Mouse (Mus musculus) thymus, postnatal 36 days (tissue): ENCODE measurements at regions not wholly inside any gene's neighbourhood (a gene's known extent, or its start where the extent isn't known, plus 50 kb on each side); places are given as distances from the start of the nearest gene placed in this dataset.
A peak's percentile ranks its signal among the peaks of the same experiment; 100 is the strongest.

Experiments
- DNase-seq, 2 experiments: peaks; one replicate each; pipeline ENCODE4 v3.0.0; 2022; ENCODE audit warnings: mixed read lengths in 2 of 2

DNA sequence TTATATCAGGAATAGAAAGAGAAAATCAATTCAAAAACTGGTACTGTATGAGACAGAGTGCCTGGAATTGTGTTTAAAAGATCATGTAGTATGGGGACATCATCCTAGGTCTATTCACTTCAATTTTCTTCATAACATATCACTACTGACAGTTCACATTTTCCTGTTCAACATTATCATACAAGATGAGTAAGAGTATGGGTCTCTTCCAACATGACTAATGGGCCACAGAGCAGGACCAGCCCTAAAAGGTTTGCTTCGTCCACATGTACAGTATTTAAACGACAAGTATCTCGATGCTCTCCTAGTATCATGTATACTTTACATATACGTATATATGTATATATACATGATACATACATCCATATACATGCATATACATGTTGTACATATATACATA is 164.8 kb upstream of the Atp1b1 start:
- no peak for DNase-seq

DNA sequence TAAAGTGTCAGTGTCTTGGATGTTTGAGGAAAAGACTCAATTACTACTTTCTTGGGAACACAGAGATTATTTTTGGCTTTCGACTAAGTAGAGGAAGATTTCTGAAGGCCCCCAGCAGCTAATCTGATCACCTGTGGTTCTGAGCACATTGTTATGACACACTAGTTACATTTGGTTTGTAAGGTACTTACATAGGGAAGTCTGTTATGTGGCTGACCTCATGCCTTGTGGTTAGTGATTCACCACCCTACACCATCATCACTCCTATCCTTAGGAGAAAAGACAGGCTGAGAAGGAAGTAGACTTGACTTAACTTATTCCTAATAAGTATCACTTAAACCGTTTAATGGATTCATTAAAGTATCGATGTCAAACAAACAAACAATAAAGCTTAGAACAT is 164.3 kb upstream of the Atp1b1 start:
- DNase-seq = no peak

DNA sequence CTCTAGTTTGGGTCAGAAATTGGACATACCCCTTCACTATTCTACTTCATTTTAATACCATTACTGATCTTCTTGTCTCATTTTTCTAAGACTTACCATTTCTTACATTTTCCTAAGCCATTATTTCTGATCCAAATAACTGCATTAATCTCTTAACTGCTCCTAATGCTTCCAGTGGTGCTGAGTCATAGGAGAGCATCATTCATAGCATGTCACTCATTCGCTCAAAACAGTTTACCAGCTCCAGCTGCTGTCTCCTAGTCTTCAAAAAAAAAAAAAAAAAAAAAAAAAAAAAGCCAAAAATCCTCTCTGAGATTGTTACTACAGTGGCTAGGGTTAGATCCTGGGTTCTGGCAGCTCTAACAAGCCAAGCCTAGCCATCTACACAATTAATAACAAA is 162.0 kb upstream of the Atp1b1 start:
- no peak for DNase-seq

DNA sequence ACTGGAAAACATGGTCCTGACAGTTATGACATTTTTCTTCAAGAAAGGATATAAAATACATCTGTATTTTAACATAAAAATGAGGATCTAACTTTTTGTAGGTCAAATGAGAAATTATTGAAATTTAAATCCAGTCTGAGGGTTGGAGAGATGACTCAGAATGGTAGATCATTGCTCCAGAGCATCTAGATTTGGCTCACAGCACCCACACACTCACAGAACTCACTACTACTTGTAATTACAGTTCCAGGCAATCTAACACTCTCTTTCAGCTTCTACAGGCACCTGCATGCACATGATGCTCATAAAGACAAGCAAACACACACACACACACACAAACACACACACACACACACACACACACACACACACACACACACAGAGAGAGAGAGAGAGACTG is 159.7 kb upstream of the Atp1b1 start:
- DNase-seq = no peak

DNA sequence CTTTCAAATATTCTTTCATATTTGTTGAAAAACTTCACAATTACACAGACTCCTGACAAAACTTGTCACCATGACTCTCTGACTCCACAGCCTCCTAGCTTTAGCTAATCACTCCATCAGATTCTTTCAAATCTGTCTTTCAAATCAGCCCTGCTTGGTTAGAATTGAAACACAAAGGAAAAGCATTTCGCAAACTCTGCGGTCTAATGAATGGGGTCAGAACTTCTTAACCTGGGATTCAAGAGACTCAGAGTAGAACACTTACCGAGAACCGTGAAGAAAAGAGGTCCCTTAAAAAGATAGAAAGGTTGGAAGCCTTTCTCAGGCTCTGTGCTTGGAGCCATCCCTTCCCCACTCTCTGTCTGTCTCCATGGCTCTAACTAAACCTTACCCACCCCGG is 148.9 kb upstream of the Atp1b1 start:
- no peak for DNase-seq

DNA sequence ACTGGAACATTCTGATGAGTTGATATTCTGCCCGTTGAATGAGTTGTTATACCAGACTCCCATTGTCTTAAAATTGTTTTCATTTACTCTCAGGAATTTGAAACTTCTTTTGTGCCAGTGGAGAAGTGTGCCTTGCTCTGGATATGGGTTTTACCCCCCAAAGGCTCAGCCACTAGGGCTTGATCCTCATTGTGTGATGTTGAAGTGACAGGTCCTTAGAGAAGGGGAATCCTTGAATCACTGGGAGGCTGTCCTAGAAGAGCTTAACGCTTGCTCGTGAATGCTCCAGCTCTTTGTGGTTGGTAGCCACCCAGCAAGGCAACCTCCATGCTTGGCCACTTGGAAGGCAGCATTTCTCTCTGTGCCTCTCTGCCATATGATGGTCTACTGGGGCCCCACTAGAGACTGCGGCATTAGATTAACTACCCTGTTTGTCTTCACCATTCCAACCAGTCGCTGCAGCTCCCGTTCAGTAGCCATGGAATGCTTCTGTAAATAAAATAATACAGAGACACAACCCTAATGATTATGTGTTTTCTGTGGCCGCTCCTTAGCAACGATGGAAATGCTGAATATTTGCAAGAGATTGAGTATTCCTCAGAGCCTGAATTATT is 148.1 kb upstream of the Atp1b1 start:
- DNase-seq = no peak

DNA sequence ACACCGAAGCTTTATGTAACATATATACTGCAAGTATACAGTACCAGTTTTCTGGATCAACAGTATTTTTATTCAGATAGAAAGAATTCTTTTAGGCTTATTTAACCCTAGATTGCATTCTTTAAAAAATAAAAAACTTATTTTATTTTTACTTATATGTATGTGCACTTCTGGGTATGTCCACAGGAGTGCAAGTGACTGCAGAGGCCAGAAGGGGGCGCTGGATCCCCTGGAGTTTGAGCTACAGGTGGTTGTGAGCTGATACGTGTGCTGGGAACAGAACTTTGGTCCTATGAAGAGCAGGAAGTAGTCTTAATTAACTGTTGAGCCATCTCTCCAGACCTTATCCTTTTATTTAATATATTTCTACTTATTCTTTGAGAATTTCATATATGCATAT is 145.3 kb upstream of the Atp1b1 start:
- no peak for DNase-seq

DNA sequence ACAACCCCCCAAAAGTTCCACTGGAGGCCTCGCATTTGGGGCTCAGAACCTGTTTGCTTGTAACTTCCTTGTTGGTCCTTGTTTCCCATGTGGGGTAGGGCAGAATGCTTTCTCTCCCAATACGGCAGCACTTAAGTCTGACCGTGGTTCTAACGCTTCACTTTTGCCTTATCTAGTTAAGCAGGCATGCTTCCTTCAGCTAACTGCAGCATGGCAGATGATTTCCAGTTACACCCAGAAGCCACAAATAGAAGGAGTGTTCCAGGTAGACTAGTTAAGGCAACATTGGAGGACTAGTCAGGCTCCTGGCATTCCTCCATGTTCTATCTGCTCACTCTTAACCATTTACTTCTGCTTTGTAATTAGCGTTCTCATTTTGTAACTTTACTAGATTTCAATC is 144.4 kb upstream of the Atp1b1 start:
- DNase-seq = no peak

DNA sequence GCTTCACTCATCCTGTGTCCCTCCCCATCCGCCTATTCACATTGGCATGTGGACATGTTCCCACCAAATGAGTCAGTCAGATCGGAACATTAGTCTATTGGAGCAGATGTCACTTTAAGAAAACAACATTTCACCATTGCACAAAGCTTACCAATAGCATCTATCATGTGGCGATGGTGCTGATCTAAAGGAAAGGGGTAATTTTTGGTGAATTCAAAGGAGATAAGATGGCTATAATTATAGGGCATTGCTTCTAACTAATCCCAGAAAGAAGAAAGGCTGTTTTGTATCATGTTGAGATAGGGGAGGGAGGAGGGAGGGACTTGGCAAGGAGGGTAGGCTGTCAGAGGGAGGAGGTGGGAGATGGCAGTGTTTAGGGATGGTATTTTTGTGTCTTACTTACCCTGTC is 132.1 kb upstream of the Atp1b1 start:
- DNase-seq = no peak

DNA sequence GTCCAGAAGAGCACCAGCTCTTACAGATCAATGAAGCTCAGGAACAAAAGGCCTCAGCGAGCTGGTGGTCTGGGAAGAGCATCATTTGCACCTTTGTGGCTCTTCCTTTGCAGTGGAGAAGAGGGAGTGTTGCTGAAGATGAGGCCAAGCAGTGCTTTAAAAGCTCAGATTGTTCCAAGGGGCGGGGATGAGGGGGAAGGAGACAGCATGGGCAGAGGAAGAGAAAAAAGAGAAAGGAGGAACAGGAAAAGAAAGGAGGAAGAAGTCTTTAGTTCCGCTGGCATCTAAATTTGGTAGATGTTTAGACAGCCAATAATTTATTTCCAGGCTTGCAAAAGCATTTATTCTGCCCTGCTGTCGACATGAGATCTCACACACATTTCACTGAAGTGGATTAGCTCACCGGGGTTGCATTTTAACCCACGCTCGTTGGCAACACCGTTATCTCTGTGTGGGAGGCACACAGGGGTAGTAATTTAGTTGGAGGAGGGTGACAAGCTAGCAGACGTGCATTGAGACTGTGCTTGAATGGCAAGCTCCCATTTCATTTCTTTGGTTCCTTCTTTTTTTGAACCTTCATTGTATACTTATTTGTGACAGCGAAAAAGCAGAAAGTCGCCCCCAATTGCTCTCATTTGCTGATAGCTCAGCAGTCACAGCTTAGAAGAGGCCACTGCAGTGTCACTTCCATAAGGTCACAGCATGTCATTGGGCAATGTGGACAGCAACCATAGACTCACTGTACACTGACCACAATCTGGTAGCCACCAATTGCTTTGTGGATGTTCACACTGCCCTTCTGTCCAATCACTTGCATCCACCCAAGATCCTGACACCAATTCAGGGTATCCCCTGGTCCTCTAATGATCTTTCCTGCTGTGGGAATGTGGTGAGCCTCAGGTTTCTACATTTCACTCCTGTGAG is 128.2 kb upstream of the Atp1b1 start:
- no peak for DNase-seq

DNA sequence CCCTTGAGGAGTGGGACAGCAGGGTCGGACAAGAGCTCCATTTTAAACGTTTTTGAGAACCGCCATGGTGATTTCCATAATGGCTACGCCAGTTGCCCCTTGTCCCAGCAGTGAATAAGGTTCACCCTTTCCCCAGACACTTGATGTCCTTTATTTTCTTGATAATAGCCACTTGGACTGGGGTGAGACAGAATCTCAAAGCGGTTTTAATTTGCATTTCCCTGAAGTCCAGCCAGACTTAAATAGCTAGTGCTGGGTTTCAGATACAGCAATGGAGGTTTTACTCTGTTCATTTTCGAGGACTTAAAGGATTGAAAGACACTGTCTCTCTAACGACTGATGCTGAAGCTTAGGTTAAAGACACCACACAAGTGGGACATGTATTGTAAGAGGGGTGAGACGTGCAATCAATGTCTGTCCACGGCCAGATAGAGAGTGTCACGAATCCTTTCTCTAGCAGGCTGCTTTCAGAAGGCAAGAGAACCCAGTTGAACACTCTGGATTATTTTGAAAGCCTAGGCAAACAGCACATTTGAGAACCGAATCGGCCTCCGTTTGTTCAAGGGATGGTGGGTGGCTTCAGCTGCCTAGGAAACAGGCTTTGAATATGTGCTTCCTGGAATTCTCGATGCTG is 118.8 kb upstream of the Atp1b1 start:
- DNase-seq = no peak

DNA sequence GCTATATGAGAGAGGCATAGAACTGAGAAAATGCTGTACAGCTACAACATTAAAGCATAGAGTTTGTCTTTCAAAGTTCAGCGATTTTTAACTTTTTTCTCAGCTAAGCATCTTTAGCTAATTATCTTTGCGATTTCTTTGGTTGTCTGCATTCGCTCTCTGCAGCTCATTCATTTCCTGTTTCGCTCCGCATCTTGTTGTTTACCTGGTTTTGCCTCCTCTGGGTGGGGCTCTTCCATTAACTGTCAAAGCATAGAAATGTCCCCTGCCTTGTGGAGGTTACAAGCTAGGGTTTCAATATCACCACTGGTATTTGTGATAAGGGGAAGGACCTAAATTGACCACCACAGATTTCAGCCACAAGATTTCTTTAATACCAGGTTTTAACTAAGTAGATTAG is 115.5 kb upstream of the Atp1b1 start:
- no peak for DNase-seq

DNA sequence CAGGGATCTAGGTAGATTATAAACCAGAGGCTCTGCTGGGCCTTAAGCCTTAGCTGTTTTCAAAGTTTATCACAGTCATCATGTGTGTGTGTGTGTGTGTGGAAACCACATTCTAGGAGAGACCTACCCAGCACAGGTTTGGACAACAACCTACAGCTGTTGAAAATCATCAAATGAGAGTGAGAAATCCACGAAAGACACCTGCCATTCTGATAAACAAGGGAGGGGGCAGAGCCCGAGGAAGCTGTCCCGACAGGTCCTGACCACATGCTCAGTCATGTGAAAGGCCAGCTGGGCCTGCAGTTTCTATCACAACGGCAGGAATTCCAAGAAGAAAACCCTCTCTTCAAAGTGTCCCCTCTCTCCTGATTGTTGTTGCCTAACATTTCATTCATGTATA is 114.0 kb upstream of the Atp1b1 start:
- DNase-seq = no peak

DNA sequence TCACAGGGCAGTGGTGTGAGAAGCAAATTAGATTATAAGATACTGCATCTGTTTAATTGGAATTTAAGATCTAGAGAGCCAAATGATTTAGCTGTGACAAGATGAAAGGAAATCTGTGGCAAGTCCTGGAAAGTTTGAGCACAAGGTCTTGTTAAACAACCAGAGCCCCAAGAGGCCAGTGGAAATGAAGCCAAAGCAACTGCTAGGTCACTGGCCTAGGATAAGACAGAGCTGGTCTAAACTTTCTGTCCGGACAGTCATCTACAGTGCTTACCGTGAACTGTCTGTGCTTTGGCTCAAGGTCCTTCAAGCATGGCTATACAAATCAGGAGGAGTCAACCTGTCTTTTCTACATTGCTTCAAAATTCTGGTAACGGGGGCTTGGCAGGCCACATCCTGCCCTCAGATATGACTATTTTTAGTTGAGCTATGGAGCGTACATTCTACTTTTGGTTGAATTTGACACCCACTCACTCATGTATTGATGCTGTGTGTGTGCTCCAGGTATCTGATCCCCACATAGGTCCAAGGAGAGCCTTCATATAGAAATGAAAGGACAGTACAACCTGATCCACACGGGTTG is 113.4 kb upstream of the Atp1b1 start:
- peak; percentile 27 to 28 for DNase-seq

DNA sequence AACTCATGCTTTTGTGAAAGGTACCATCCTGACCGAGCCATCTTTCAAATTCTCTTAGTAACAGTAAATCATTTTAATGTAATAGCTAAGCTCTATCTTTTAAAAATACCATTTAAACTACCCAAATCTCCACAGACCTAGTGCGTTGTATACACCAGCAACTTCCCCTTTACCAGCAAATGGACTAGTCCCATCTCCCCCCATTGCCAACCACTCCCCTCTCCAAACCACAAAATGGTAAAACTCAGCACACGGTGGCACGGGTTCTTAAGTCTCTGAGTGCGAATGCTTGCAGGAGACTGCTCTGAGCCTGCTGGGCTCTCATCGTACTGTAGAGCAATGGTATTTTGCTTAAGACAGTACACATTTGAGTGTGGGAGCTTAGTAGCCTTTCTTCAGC is 106.7 kb upstream of the Atp1b1 start:
- no peak for DNase-seq

DNA sequence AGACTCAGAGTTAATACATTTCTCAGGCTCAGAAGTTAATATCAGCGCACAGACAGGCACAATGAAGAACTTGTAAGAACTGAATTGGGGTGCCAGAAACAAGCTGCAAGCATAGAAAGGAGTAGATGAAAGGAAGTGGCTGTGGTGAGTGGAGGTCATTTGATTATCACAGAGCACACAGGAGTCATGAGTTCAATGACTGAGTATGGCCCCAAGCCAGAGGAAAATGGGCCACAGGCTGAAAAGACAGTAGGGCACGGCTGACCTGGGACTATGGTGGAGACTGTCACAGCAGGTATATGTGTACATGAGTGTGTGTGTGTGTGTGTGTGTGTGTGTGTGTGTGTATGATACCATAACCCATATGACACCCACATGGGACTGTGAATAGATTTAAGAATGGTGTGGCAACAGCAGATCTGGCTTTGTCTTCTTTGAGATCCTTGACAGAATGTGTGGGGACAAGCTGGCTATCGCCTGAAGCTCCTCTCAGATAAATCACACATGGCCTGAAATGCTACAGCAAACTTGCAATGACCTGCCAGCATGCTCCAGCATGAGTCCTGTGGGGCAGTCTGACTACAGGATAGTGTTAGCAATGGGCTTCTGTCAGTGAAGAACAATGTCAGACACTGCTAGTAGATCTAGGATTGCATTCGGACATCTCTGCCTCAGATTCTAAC is 101.5 kb upstream of the Atp1b1 start:
- DNase-seq = no peak

DNA sequence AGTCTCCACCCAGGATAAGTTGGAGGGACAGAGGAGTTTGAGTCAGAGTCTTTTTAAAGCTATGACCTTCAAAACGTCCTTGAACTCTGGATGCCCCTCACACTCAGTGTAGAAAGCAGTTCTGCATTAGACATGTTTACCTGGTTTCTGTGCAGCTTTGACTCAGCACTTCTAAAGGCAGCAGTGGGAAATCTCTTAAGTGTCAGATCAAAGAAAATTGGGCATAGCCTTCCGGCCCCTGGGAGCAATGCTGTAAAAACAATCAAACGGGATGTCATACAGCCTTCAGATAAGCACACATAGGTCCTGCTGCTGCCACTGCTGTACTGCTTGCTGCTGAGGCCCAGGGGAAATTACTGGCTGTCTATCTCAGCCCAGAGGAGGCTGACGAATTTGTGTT is 94.5 kb upstream of the Atp1b1 start:
- no peak for DNase-seq

DNA sequence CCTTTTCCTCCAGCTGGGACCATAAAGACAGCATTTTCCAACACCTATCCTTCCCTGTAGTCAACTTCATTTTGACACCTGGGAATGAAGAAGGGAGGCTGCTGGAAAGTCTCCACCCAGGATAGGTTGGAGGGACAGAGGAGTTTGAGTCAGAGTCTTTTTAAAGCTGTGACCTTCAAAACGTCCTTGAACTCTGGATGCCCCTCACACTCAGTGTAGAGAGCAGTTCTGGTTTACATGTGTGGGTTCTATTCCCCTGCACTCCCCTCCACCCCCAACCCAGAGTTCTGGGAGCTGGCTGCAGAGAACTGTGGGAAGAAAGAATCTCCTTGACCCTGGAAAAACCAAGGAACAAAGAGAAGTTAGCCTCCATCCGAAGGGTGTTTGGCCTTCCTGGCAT is 92.9 kb upstream of the Atp1b1 start:
- no peak for DNase-seq

DNA sequence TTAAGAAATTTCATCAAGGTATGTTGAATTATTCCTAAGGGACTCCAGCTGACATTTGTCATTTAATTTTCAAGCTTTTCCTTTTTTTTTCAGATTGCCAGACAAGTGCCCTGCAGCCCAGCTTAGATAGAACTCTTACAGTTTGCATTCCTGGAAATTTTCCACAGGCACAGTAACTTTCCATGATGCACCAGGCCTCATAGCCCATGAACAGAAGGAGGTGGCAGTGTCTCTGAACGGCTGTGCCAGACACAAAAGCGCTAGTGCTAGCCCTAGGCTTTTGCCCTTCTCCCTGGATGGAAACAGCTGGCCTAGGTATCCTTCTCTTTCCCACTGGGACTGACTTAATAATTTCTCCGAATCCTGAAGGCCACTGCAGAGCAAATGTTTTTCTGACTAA is 92.4 kb upstream of the Atp1b1 start:
- no peak for DNase-seq

DNA sequence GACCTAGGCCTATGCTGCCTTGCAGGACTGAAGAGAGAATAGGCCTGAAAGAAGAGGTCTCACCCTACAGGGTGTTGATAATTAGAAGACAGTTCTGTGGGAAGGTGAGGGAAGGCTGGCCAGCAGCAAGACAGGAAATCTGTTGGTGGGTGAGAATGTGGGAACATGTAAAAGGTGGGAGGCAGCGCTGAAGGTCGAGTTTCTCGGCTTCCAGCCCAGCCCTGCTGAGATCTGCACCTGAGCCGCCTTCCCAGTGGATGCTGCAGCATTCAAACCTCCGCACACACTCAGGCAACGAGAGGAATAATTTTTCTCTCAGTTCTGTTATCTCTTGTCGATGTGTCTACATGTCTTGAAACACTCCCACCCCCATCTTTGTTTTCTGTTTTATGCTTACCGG is 89.9 kb upstream of the Atp1b1 start:
- no peak for DNase-seq

DNA sequence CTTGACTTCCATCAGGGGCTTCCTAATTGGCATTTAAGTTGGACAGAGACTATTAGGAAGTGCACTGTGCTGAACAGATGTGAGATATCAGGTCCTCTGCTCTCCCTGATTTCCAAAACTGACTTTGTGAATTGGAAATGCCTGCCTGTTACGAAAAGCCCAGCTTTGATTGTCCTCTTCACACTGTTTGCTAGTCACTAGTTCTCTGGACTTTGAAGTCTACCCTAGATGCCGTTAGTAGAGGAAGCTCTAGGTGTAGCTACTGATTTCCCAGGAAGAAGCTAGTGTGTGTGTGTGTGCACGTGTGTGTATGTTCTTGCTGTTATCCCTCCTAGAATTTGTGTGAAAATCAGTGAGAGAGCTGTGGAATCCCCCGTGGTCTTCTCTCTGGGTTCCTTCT is 87.7 kb upstream of the Atp1b1 start:
- DNase-seq = no peak

DNA sequence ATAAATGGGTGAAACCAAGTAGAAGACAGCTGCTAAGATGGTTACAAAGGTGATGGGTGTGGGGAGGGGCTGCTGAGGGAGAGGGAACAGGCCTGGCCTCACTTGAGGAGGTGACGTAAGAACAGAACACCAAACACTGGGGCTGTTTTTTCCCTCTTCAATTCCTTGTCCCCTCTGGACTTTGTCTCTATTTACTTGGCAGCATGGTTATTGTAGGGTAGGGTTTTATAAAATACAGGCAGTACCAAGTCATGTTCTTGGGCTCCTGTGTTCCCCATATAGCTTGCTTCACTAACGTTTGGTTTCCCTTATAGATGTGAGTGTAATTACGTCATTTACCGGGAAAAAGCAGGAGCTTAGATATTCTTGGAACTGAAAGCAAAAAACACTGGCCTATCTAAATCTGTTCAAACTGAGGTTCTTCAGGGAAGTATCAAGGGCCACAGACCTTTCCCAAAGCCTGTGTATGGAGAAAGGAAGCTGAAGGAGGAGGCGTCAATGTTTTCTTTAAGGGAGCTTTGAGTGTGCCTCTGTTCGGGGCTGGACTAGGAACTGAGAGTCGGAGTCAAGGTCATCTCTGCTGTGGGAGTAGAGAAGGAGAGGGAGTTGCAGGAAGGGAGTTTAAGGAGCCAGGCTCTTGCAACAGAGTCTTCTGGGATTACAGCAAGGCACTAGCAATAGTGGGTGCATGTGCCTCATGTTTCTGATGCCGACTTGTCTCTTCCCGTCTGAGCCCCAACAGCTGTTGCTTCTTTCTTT is 85.1 kb upstream of the Atp1b1 start:
- no peak for DNase-seq
